Mouse (Mus musculus) heart, adult 8-10 months (tissue): ENCODE data around the gene Inca1. TPM values are rescaled to one million over a fixed set of nuclear protein-coding genes. Genes with fewer than 3 reads are reported as not detected.
A peak's percentile ranks its signal among the peaks of the same experiment; 100 is the strongest.

Experiments
- DNase-seq: peaks from one replicate; pipeline ENCODE4 v3.0.0; 2022; ENCODE audit warnings: low spot score
- total RNA-seq, 4 experiments: library from RNA; stranded (reverse); gene quantifications; 2 replicates each; pipeline ENCODE4 v1.2.4; 2022

Inca1 gene
- total RNA-seq, 4 experiments from 2014 or later = 5.1 to 6.7 (median 5.6) TPM

DNA sequence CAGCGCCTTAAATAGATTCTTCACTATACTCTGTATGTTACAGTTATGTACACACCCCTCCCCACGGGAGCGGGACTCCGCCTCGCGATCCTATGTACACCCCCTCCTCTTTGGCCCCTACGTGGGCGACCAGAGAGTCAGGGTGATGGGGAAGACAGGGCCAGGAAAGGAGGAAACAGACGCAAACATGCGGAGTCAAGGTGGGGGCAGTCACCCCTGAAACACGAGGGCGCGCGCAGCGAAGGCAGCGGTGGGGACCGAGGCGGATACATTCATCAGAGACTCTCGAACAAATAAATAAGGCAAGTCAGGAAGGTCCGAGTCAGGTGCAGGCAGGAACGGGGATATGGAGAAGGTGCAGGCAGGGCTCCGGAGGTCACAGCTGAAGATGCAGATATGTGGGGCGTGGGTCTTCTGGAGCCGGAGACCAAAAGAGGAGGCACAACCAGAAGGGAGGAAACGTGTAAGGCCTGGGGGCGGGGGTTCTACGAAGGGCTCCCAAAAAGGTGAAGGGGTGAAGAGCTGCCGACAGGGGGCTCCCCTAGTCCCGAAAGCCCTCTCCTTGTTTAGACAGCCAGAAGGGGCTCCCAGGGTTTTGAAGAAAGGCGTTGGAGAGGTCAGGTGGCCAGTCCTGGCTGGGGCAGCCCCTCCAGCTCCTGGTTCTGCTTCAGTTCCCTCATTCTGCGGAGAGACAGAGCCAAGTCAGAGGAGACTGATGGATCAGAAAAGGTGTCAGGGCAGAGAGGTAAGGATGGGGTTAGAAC, 30.2 kb downstream of the Inca1 start:
- peak; percentile 64 for DNase-seq

DNA sequence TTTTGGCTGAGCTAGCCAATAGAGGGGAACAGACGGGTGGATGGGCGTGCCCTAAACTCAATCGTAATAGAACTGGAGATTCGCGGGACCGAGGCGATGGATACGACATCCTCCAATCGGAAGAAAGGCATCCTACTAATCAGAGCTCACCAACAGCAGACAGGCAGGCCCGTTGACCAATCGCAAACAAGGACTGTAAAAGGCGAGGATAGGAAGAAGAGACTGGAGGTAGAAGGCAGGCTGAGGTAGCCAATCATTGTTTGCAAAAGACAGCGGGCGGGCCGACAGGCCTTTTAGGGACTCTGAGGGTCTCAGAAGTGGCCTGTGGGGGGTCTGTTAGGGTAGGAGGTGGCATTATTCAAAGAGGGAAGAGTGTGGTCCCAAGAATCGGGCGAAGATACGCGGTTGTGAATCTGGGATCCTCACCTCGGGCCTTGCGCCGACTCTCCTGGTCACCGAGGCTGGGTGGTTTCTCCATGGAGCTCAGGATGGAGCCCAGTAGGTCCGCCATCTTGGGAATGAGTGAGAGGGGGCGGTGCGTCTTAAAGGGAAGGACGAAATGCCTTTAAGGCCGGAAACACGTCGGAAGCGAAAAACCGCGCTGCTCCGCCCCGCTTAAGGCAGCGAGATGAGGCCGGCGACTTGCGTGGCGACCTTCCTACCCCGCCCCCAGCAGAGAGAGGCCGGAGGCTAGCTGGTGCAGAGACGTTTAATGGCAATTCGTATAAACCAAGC, 31.0 kb downstream of the Inca1 start, which contains the start of gene Spag7:
Spag7 (minus strand) TSS at position 646 of the 735 bp plus-strand sequence.
- DNase-seq = peak; percentile 100

DNA sequence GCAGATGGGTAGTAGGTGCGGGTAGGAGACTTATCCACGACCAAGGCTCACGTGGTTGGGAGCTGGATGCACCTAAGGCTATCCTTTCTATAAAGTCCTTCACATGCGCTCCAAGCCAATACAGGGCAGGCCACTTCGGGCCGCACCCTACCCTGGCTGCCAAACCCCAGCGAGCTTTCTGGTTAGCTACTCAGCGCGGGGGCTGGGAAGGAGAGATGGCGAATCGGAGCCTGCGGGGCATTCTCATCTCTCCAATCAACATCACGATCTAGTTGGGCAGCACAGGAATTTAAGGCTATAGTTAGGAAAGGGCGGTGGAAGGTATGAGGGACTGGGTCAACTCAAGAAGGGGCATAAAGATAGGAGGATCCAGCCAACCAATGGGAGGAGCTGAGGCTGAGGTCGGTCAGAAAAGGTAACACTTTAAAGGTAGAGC, 31.6 kb downstream of the Inca1 start:
- no peak for DNase-seq

DNA sequence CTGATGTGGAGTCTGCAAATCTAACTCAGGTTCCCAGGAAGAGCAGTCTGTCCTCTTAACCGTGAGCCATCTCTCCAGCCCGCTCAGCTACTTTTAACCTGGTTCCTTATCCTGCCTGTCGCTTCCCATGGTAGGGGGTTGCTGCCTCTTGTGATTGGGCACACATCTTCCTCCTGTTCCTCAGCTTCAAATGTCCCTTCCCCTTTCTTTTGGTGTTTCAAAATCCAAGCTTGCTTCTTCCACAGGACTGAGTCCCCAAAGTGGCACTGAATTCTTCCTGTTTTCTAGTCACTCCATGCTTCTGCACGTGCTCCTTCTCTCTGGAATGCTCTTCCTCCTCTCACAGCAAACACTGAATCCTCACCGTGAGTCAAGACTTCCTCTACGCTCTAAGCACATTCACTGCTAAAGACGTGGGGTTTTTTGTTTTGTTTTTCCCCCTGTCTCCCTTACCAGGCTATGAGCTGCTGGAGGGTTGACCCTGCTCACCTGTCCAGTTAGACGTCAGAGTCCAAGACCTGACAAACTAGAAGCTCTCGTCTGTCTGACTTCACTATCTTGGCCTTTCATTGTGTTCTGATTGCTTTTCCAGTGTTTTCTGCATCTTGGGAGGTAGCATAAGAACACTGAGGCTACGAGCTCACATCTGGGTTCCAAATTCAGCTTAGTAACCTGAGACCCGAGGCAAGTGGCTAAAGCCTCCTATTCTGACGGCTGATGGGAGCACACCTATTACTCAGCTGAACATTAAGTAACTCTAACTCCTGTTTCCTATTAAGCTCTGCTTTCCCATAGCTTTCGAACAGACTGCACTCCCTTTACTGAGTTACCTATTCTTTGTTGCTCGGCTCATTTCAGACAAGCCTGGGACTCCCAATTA, 32.4 kb downstream of the Inca1 start:
- no peak for DNase-seq

DNA sequence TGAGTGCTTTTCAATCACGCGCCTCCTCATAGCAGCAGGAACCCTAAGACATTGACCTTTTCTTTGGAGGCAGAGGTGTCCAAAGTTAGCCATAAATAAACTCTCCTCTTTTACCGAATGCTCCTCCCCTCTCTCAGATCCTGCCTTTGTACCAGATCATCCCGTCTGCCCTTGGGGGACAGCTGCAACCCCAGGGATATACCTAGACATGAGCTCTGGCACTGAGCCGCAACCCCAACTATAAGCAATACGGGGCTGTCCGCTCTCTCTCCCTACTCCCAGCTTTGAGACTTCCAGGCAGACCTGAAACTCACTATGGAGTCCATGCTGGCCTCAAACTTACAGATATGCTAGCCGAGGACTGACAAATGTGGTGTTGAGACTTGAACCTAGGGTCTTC, 33.3 kb downstream of the Inca1 start:
- no peak for DNase-seq

DNA sequence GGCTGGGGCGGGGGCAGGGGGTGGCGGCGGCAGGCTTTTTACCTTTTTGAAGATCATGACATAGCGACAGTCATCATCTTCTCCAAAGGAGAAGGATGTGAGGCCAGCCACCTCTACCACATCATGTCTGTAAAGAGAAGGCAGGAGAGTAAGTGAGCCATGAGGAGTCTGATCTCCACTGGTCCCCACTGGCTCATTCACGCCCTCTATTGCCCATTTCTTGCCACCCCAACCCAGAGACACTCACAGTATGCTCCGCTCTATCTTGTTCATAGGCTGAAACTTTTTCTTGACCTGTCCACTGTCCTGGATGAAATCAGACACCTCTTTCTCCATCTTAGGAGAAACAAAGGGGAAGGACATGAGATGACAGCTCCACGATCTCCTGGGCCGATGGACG, 35.2 kb downstream of the Inca1 start:
- DNase-seq = no peak

DNA sequence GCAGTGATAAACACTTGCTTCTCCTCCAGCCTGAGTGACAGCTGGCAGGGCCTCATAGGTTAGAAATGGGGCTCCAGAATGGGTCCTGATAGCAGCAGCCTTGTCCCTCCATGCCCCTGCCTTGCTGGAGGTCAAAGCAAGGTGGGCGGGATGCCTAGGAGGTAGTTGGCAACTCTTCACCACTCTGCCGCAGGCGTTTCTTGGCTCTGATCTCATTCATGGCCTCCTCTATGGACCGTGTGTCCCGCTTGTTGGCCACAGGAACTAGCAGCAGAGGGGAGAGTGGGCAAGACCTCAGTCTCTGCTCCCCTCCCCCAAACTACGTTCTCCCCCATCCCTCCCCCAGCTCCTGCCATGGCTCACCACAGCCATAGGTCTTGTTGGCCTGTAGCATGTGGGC, 36.0 kb downstream of the Inca1 start:
- no peak for DNase-seq

DNA sequence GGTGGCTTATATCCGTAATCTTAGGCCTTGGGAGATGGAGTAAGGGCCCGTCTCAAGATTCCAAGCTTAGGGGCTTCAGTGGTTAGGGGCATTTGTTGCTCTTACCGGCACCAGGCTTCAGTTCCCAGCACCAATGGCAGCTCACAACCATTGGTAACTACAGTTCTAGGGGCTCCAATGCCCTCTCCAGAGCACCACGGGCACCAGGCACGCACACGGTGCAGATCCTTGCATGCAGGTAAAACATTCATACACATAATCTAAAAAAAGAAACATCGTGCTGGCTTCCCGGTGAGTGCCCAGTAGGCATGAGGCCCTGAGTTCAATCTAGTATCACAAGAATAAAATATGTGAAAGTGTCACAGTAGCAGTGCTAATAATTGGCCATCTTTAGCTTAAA, 36.9 kb downstream of the Inca1 start:
- DNase-seq = no peak

DNA sequence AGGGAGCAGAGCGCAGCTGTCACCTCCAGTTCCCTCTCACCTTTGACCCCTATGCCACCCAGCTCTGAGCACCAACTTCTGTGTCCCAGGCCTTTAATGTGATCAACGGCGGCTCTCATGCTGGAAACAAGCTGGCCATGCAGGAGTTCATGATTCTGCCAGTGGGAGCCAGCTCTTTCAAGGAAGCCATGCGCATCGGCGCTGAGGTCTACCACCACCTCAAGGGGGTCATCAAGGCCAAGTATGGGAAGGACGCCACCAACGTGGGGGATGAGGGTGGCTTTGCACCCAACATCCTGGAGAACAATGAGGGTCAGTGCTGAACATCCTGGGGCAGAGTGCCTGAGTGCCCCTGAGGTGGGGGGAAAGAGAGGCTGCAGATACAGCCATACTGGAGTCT, 39.4 kb downstream of the Inca1 start:
- no peak for DNase-seq

DNA sequence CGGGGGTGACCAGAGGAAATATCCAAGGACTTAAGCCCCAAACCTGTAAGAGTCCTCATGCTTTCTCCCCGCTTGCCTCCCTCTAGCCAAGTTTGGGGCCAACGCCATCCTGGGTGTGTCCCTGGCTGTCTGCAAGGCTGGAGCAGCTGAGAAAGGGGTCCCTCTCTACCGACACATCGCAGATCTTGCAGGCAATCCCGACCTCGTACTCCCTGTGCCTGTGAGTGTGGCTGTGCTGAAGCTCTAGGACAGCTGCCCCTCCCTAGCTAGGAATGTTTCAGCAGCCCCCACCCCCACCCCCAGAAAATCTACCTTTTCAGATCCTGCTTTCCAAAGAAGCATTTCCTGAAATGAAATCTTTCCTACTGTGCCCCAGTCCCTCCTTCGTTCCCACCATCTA, 41.0 kb downstream of the Inca1 start:
- no peak for DNase-seq

DNA sequence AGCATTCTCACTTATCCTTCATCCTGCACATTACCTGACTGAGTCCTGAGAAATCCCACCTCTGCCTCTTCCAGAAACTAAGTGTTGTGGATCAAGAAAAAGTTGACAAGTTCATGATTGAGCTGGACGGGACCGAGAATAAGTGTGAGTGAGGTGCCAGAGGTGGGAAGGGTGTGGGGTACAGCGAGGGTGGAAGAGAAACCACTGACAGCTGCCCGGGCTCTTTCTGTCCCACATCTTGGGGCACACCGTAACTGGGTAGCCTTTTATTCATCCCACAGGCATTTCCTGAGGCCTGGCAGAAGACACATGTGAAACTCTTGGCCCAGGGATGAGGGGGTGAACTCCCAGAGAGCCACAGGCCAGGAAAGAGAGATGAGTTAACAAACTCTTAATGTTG, 41.4 kb downstream of the Inca1 start:
- no peak for DNase-seq

DNA sequence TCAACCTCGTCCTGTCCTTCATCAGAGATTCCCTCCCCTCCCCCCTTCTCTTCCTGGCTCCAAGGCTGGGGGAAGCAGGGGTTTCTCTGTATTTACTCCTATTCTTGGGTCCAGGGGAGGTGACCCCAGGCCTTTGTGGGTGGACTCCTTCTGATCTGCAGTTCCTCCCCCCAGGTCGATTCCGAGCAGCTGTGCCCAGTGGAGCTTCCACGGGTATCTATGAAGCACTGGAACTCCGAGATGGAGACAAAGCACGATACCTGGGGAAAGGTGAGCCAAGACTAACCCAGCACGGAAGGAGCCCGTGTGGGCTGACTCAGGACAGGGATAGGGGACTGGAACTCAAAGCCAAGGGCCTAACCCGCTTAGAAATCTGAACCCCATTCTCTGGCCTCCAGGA, 42.0 kb downstream of the Inca1 start:
- DNase-seq = no peak

DNA sequence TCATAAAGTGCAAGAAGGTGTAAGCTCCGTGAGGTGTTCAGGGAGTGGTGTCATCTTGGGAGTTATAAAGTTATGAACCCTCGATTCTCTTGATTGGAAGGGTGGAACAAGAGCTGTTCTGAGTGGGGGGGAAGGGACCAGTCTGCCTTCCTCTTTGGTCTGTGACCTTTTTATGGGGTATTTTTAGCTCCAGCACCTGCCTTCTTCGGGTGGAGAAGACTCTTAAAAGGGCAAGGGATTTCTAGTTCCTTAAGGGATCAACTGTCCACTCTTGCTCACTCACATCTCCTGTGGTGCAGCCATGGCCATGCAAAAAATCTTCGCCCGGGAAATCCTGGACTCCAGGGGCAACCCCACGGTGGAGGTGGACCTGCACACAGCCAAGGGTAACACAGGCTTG, 42.4 kb downstream of the Inca1 start:
- no peak for DNase-seq

DNA sequence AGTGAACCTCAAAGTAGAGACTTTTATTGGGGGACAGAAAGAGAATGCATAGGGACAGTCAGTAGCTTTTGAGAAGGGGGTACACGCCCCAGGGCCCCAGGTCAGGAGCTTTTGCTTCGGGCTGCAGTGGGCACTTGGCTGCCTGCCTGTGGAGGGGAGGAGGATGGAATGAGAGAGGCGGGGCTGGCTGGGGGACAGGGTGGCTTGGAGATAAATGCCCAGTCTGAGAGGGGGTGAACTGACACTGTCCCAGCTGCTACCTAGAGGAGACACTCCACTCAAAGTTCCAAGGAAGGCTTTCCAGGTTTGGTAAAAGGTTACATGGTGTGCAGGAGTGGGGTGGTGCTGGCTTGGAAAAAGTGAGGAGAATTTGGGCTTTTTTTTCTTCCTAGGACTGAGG, 43.0 kb downstream of the Inca1 start, which contains the start of gene Eno3:
Eno3 (plus strand) TSS at position 239 of the 400 bp plus-strand sequence.
- DNase-seq = no peak

DNA sequence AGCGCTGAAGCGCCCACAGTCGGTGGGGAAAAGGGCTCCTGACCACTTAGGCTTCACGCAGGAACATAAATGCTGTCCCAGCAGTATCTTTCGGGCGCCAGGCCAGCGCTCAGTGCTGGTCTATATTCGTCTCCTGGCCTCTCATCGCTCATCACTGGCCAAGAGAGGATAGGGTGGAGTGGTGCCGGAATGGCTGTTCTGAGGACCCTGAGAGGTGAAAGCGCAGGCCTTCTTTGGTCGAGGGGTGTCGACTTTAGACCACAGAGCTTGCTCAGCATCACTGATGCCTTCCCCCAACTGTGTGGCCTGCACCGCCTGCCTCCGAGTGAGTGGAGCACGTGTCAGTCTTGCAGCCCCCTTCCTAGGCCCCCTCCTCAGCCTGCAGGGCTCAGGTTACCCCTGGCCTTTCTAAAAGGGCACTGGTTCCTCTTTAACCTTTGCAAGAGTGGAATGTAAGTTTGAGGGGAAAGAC, 43.5 kb downstream of the Inca1 start:
- DNase-seq = peak; percentile 81

DNA sequence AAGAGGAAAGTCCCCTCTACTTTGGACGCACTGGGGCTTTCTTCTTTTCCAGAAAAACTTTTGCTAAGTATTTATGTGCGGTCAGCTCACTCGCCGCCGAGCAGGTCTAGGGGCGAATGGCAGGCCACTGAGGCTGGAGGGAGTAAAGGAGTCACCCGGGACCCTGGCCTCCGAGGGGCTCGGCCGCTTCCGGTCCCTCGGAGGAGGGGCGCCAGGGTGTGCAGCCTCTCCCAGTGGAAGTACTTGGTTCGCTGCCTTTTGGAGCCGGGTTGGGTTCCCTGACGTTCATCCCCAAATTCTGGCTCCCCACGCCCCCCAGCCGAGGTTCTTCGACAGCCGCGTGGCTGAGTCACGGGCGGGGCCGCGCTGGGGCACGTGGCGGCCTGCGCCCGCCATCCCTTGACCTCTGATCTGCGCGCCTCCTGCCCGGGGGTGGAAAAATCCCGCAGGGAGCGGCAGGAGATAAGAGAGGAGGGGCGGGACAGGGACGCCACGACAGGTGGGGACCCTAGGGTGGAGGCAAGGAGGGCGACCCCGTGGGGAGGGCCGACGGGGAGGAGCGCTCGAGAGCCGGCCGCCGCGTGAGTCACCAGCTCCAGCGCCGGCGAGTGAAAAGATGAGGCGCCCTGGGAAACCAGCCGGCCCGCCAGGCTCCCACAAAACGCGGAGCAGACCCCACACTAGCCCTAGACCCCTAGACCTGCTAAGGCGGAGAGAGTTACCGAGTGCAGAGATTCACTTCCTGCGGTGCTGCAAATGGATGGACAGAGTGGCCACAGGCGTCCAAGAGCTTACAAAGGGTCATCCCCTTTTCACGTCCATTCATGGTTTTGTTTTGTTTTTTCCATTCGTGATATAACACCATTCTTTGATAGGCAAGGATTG, 44.1 kb downstream of the Inca1 start:
- DNase-seq = peak; percentile 65

DNA sequence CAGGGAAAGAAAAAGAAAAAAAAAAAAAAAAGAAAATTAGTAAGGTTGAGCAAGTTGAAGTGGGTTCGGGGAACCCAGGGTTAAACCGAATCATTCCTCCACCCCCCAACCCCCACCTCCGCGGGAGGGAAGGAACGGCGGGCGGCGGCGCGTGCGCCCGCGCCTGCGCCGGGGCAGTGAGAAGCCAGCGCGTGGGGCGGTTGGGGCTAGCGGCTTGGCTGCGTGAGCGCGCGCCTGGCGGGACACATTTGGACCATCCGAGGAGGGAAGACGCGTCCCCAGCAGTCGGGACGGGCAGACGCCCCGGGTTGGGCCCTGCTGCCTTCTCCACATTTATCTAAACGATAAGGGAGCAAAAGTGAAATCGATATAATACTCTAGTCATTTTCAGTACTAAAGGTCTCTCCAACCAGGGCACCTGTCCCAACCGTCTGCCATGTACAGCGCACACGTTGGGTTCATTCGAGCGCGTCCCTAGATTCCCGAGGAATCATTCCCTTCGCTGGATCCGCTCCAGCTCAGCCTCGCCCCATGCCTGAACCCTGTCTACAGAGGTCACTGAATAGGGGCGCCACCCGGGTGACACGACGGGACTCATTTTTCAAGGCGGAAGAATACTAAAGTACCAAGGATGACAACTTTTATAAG, 44.9 kb downstream of the Inca1 start:
- DNase-seq = peak; percentile 80

DNA sequence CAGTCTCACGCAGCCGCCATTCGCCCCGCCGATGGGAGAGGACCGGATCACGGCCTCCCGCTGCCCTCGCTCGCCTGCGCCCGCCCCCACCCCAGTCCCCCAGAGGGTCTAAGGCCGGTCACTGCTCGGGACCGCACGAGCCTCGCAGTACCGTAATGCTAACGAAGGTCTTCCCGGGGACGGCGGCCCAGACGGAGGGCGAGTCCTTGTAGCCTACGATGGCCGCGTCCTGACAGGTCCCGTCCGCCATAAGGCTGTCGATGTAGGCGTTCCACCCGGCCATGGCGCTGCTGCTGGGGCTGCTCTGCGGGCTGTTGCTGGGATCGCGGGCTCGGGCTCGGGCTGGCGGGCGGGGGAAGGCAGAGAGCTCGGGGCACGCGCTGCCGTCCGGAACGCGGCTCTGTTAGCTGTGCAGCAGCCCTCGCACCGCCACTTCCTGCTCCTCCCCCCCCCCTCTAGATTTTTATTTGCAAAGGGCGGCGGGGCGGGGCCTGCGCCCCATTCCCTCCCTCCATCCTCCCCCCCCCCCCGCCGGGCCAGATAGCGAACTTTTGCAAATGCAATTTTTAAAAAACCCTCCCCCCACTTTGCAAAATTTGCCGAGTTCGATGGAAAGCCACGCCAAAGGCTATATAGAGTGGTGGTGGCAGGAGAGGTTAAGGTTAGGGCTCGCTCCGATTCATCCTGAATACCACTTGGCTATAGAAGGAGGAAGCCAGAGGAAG, 45.6 kb downstream of the Inca1 start, which contains the start of gene Pfn1:
Pfn1 (minus strand) TSS at position 447 of the 725 bp plus-strand sequence.
- DNase-seq = peak; percentile 65
